18 mouse cellular contexts compared by ENCODE assay signal in the genomic region with DNA sequence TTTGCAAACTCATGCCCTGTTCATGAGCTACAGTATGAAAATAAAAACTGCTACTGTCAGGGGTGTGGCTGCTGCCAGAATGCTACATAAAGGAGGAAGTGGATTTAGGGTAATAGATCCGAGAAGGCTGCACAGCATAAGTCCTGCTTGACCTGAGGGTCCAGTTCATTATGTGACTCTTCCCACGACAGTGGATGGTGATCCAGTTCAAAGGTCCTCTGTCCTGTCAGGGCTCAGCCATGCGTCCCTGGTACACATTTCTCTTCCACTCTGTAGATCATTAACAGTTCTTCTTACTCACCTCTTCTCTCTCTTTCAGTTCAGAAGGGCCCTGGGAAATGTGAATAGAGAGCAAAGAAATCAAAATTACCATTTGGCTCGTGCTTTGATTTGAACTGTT.
DNase-seq lines count a peak whose midpoint lies in the region; ATAC-seq and TF ChIP-seq lines count a peak whose summit lies in the region.
"Had no signal": no experiment of that assay in that cellular context is flagged by ENCODE, and none has a peak within 500 bp of the region (broad histone marks: within the 10 kb centered on the region; RNA-seq: fewer than 3 reads in every experiment).

No protein-coding gene starts in this region.

- no peaks in the 10 kb centered on the region for H3K36me3 ChIP-seq in intestine, postnatal 0 days (ENCODE audit: control insufficient read depth, insufficient read depth)
- H3K36me3 ChIP-seq in kidney, embryonic 15.5 days, result peaks cover 11% of the 10 kb centered on the region; the same call in 1 of the 2 replicates
- H3K36me3 ChIP-seq in liver, embryonic 15.5 days (replicated peaks), result no peaks in the 10 kb centered on the region
- H3K36me3 ChIP-seq in forebrain, embryonic 13.5 days (ENCODE audit: poor library complexity, severe bottlenecking), result peaks cover 4% of the 10 kb centered on the region; the same call in 1 of the 2 replicates

- H3K9me3 ChIP-seq in intestine, postnatal 0 days (ENCODE audit: control insufficient read depth), result no peaks in the 10 kb centered on the region
- H3K9me3 ChIP-seq in kidney, embryonic 15.5 days (replicated peaks), result no peaks in the 10 kb centered on the region
- no peaks in the 10 kb centered on the region for H3K9me3 ChIP-seq in liver, embryonic 15.5 days (replicated peaks)
- H3K9me3 ChIP-seq in forebrain, embryonic 13.5 days (replicated peaks), result no peaks in the 10 kb centered on the region

- DNase-seq in kidney, postnatal 4 days, result peak; percentile 8 to 39
- DNase-seq in adrenal gland, adult 18-20 months (ENCODE audit: low spot score in 2 of 2), result no peak
- DNase-seq: adrenal gland, adult 2 months; cerebellum, adult 9-11 months; gastrocnemius, postnatal 14 days; lung, embryonic 14.5 days; lung, postnatal 4 days; retina, postnatal 1 day had no signal

- H3K27ac ChIP-seq in intestine, postnatal 0 days (ENCODE audit: low read depth, low read length), result no peak overlapping the region
- no peak overlapping the region for H3K27ac ChIP-seq in kidney, embryonic 15.5 days
- no peak overlapping the region for H3K27ac ChIP-seq in liver, embryonic 15.5 days (replicated peaks)
- no peak overlapping the region for H3K27ac ChIP-seq in forebrain, embryonic 13.5 days
- H3K27ac ChIP-seq: stomach, postnatal 0 days had no signal

- peak; percentile 38; the same call in 1 of the 2 replicates for ATAC-seq in intestine, postnatal 0 days
- ATAC-seq in kidney, embryonic 15.5 days (replicated peaks; ENCODE audit: low FRiP score), result peak; percentile 96
- ATAC-seq in liver, embryonic 15.5 days (ENCODE audit: insufficient read depth), result peak; percentile 70
- ATAC-seq in erythroblast, adult 5-6 weeks (replicated peaks; ENCODE audit: low FRiP score, poor library complexity, severe bottlenecking), result no peak
- ATAC-seq in cerebellum, adult (ENCODE audit: insufficient number of reproducible peaks, low FRiP score, low TSS enrichment), result no peak
- ATAC-seq in forebrain, embryonic 13.5 days, result no peak
- ATAC-seq: forebrain, embryonic 14.5 days; midbrain, embryonic 16.5 days had no signal

- H3K4me2 ChIP-seq in intestine, postnatal 0 days (replicated peaks; ENCODE audit: low read depth), result no peak overlapping the region
- H3K4me2 ChIP-seq in kidney, embryonic 15.5 days, result no peak overlapping the region
- H3K4me2 ChIP-seq in liver, embryonic 15.5 days, result no peak overlapping the region
- H3K4me2 ChIP-seq in forebrain, embryonic 13.5 days, result no peak overlapping the region
- H3K4me2 ChIP-seq: lung, embryonic 14.5 days had no signal

- no peak overlapping the region for H3K4me3 ChIP-seq in intestine, postnatal 0 days (ENCODE audit: low read depth, low read length)
- H3K4me3 ChIP-seq in kidney, embryonic 15.5 days (replicated peaks), result no peak overlapping the region
- H3K4me3 ChIP-seq in liver, embryonic 15.5 days (replicated peaks), result no peak overlapping the region
- H3K4me3 ChIP-seq in forebrain, embryonic 13.5 days, result no peak overlapping the region
- H3K4me3 ChIP-seq: erythroblast, embryonic 14.5 days had no signal

- no peak overlapping the region for H3K9ac ChIP-seq in intestine, postnatal 0 days (ENCODE audit: low read depth, low read length)
- no peak overlapping the region for H3K9ac ChIP-seq in kidney, embryonic 15.5 days
- H3K9ac ChIP-seq in liver, embryonic 15.5 days, result no peak overlapping the region
- no peak overlapping the region for H3K9ac ChIP-seq in forebrain, embryonic 13.5 days
- H3K9ac ChIP-seq: lung, embryonic 14.5 days had no signal

- no peak for TF ChIP-seq CTCF in intestine, postnatal 0 days (IDR thresholded peaks at IDR 0.05; ENCODE audit: low read depth)

- WGBS in intestine, postnatal 0 days, result 39% methylated on average over 4 of the region's 4 CpGs
- WGBS in kidney, embryonic 15.5 days, result 52% methylated on average over 4 of the region's 4 CpGs
- 48% methylated on average over 4 of the region's 4 CpGs for WGBS in liver, embryonic 15.5 days (ENCODE audit: insufficient replicate concordance)
- 82% methylated on average over 4 of the region's 4 CpGs for WGBS in forebrain, embryonic 13.5 days

- no peaks in the 10 kb centered on the region for H3K27me3 ChIP-seq in intestine, postnatal 0 days (replicated peaks; ENCODE audit: control insufficient read depth, insufficient read depth, low read length)
- no peaks in the 10 kb centered on the region for H3K27me3 ChIP-seq in kidney, embryonic 15.5 days
- no peaks in the 10 kb centered on the region for H3K27me3 ChIP-seq in liver, embryonic 15.5 days
- no peaks in the 10 kb centered on the region for H3K27me3 ChIP-seq in forebrain, embryonic 13.5 days

- H3K4me1 ChIP-seq in intestine, postnatal 0 days (replicated peaks; ENCODE audit: control insufficient read depth, insufficient read depth, low read length), result no peaks in the 10 kb centered on the region
- no peaks in the 10 kb centered on the region for H3K4me1 ChIP-seq in kidney, embryonic 15.5 days
- no peaks in the 10 kb centered on the region for H3K4me1 ChIP-seq in liver, embryonic 15.5 days (replicated peaks)
- H3K4me1 ChIP-seq in forebrain, embryonic 13.5 days, result no peaks in the 10 kb centered on the region

Comparison
In these comparisons a context has a peak if more than half of its experiments do, and no peak if none do; other contexts are left out.
1. ATAC-seq: peak in intestine, postnatal 0 days (single experiment), kidney, embryonic 15.5 days (single experiment) and liver, embryonic 15.5 days (single experiment); none in erythroblast, adult 5-6 weeks (single experiment), cerebellum, adult (single experiment) and forebrain, embryonic 13.5 days (single experiment).
2. DNase-seq: peak in kidney, postnatal 4 days (2 of 2); none in adrenal gland, adult 18-20 months (0 of 2).